15 mouse cellular contexts compared by ENCODE assay signal in genomic region chr11:53306965-53307364, GRCm38 (mm10). TPM values are rescaled to one million over a fixed set of nuclear protein-coding genes. Genes with fewer than 3 reads are reported as not detected.
DNase-seq lines count a peak whose midpoint lies in the region; ATAC-seq lines count a peak whose summit lies in the region.
"Had no signal": no experiment of that assay in that cellular context is flagged by ENCODE, and none has a peak within 500 bp of the region (broad histone marks: within the 10 kb centered on the region; RNA-seq: fewer than 3 reads in every experiment).

No protein-coding gene starts in this region.

- ATAC-seq in lung, embryonic 15.5 days (ENCODE audit: borderline replicate concordance, extremely low read depth, low FRiP score, low TSS enrichment) = no peak
- no peak for ATAC-seq in embryonic facial prominence, embryonic 15.5 days (ENCODE audit: insufficient number of reproducible peaks, low FRiP score, low TSS enrichment, low read depth)
- ATAC-seq in stomach, embryonic 15.5 days (ENCODE audit: insufficient read depth, low FRiP score, low read depth) = no peak
- ATAC-seq: forebrain, embryonic 14.5 days; midbrain, embryonic 16.5 days had no signal

- H3K4me3 ChIP-seq in heart, embryonic 10.5 days = no peak overlapping the region
- H3K4me3 ChIP-seq in lung, embryonic 15.5 days = no peak overlapping the region
- H3K4me3 ChIP-seq in embryonic facial prominence, embryonic 15.5 days (replicated peaks) = no peak overlapping the region
- H3K4me3 ChIP-seq in stomach, embryonic 15.5 days (replicated peaks) = no peak overlapping the region
- H3K4me3 ChIP-seq: hindbrain, embryonic 12.5 days; neural tube, embryonic 13.5 days had no signal

- H3K27ac ChIP-seq in heart, embryonic 10.5 days = no peak overlapping the region
- H3K27ac ChIP-seq in lung, embryonic 15.5 days = peak overlapping the region; percentile 86
- H3K27ac ChIP-seq in embryonic facial prominence, embryonic 15.5 days (replicated peaks) = 0 out of 2 replicates have a peak overlapping the region, but pooled peaks have one; percentile 60
- H3K27ac ChIP-seq in stomach, embryonic 15.5 days = peak overlapping the region; percentile 51; the same call in 1 of the 2 replicates
- H3K27ac ChIP-seq: hindbrain, embryonic 12.5 days; neural tube, embryonic 13.5 days had no signal

- no peak overlapping the region for H3K4me2 ChIP-seq in lung, embryonic 15.5 days
- H3K4me2 ChIP-seq in embryonic facial prominence, embryonic 15.5 days (replicated peaks) = no peak overlapping the region
- H3K4me2 ChIP-seq in stomach, embryonic 15.5 days = no peak overlapping the region
- H3K4me2 ChIP-seq: hindbrain, embryonic 12.5 days; neural tube, embryonic 13.5 days had no signal

- DNase-seq in heart, postnatal 10 days = peak; percentile 63 to 64
- no peak for DNase-seq in heart, embryonic 10.5 days (ENCODE audit: low spot score)
- DNase-seq in lung, adult 18-20 months = no peak
- DNase-seq in ovary, postnatal 36 days (ENCODE audit: low spot score) = no peak
- no peak for DNase-seq in retina, embryonic 14.5 days (ENCODE audit: low spot score)
- DNase-seq: cerebellum, adult 18-20 months; gastrocnemius, postnatal 25 days; right cerebral cortex, adult 18-20 months had no signal

- H3K9me3 ChIP-seq in heart, embryonic 10.5 days = no peaks in the 10 kb centered on the region
- H3K9me3 ChIP-seq in lung, embryonic 15.5 days = no peaks in the 10 kb centered on the region
- H3K9me3 ChIP-seq in embryonic facial prominence, embryonic 15.5 days (replicated peaks) = no peaks in the 10 kb centered on the region
- H3K9me3 ChIP-seq in stomach, embryonic 15.5 days = no peaks in the 10 kb centered on the region
- H3K9me3 ChIP-seq: hindbrain, embryonic 12.5 days; neural tube, embryonic 13.5 days had no signal

- H3K9ac ChIP-seq in lung, embryonic 15.5 days = no peak overlapping the region
- H3K9ac ChIP-seq in embryonic facial prominence, embryonic 15.5 days = no peak overlapping the region
- no peak overlapping the region for H3K9ac ChIP-seq in stomach, embryonic 15.5 days
- H3K9ac ChIP-seq: hindbrain, embryonic 12.5 days; neural tube, embryonic 13.5 days had no signal

- peaks cover 25% of the 10 kb centered on the region; the same call in 1 of the 2 replicates for H3K4me1 ChIP-seq in heart, embryonic 10.5 days
- peaks cover 21% of the 10 kb centered on the region for H3K4me1 ChIP-seq in lung, embryonic 15.5 days
- peaks cover 20% of the 10 kb centered on the region for H3K4me1 ChIP-seq in embryonic facial prominence, embryonic 15.5 days
- peaks cover 15% of the 10 kb centered on the region for H3K4me1 ChIP-seq in stomach, embryonic 15.5 days
- H3K4me1 ChIP-seq: neural tube, embryonic 13.5 days had no signal

- no peaks in the 10 kb centered on the region for H3K27me3 ChIP-seq in heart, embryonic 10.5 days (ENCODE audit: insufficient read depth, poor library complexity, severe bottlenecking)
- H3K27me3 ChIP-seq in lung, embryonic 15.5 days = no peaks in the 10 kb centered on the region
- no peaks in the 10 kb centered on the region for H3K27me3 ChIP-seq in embryonic facial prominence, embryonic 15.5 days
- no peaks in the 10 kb centered on the region for H3K27me3 ChIP-seq in stomach, embryonic 15.5 days (replicated peaks)
- H3K27me3 ChIP-seq: hindbrain, embryonic 12.5 days; neural tube, embryonic 13.5 days had no signal

- no peaks in the 10 kb centered on the region for H3K36me3 ChIP-seq in heart, embryonic 10.5 days
- no peaks in the 10 kb centered on the region for H3K36me3 ChIP-seq in lung, embryonic 15.5 days
- no peaks in the 10 kb centered on the region for H3K36me3 ChIP-seq in embryonic facial prominence, embryonic 15.5 days
- no peaks in the 10 kb centered on the region for H3K36me3 ChIP-seq in stomach, embryonic 15.5 days
- H3K36me3 ChIP-seq: hindbrain, embryonic 12.5 days; neural tube, embryonic 13.5 days had no signal

- intact Hi-C loops in heart, postnatal 10 days (cut with DNase I) = no loop called here

- whole genome bisulfite sequencing in heart, embryonic 10.5 days = 82% methylated on average over 2 of the region's 2 CpGs
- 28% methylated on average over 2 of the region's 2 CpGs for WGBS in lung, embryonic 15.5 days
- WGBS in embryonic facial prominence, embryonic 15.5 days = 42% methylated on average over 2 of the region's 2 CpGs
- WGBS in stomach, embryonic 15.5 days = 46% methylated on average over 2 of the region's 2 CpGs

RNA-seq across cellular contexts. Expression of gene Hspa4, which starts 6.7 kb away (rescaled TPM):
- 100 to 1,000 TPM; 128 to 136 TPM for total RNA-seq in heart, postnatal 10 days (2021)
- 98.3 and 109 TPM in 2 replicates for polyA plus RNA-seq in heart, embryonic 10.5 days (2016; fragmentation: Nextera tagmentation; extraction: Ambion mirVana)
- polyA plus RNA-seq in lung, embryonic 15.5 days (2015; fragmentation: Nextera tagmentation; extraction: Ambion mirVana) = 88.8 and 91.2 TPM in 2 replicates
- polyA plus RNA-seq in embryonic facial prominence, embryonic 15.5 days (2015; fragmentation: Nextera tagmentation; extraction: Ambion mirVana) = 63.9 and 71.9 TPM in 2 replicates
- 93.4 and 96.0 TPM in 2 replicates for polyA plus RNA-seq in stomach, embryonic 15.5 days (2015; fragmentation: Nextera tagmentation; extraction: Ambion mirVana)

RNA-seq across cellular contexts. Expression of gene Zcchc10, which starts 17.5 kb away (rescaled TPM):
- 1 to 10 TPM; 7.5 to 8.1 TPM for total RNA-seq in heart, postnatal 10 days (2021)
- 19.2 and 21.9 TPM in 2 replicates for polyA plus RNA-seq in heart, embryonic 10.5 days (2016; fragmentation: Nextera tagmentation; extraction: Ambion mirVana)
- polyA plus RNA-seq in lung, embryonic 15.5 days (2015; fragmentation: Nextera tagmentation; extraction: Ambion mirVana) = 17.6 and 21.7 TPM in 2 replicates
- 16.3 and 16.7 TPM in 2 replicates for polyA plus RNA-seq in embryonic facial prominence, embryonic 15.5 days (2015; fragmentation: Nextera tagmentation; extraction: Ambion mirVana)
- 17.4 and 18.1 TPM in 2 replicates for polyA plus RNA-seq in stomach, embryonic 15.5 days (2015; fragmentation: Nextera tagmentation; extraction: Ambion mirVana)

RNA-seq across cellular contexts. Expression of gene Aff4, which starts 43.7 kb away (rescaled TPM):
- 100 to 1,000 TPM; 127 to 129 TPM for total RNA-seq in heart, postnatal 10 days (2021)
- polyA plus RNA-seq in heart, embryonic 10.5 days (2016; fragmentation: Nextera tagmentation; extraction: Ambion mirVana) = 30.5 and 36.7 TPM in 2 replicates
- polyA plus RNA-seq in lung, embryonic 15.5 days (2015; fragmentation: Nextera tagmentation; extraction: Ambion mirVana) = 51.1 and 53.4 TPM in 2 replicates
- polyA plus RNA-seq in embryonic facial prominence, embryonic 15.5 days (2015; fragmentation: Nextera tagmentation; extraction: Ambion mirVana) = 43.1 and 50.3 TPM in 2 replicates
- polyA plus RNA-seq in stomach, embryonic 15.5 days (2015; fragmentation: Nextera tagmentation; extraction: Ambion mirVana) = 44.9 and 54.6 TPM in 2 replicates

Comparison
In these comparisons a context has a peak if more than half of its experiments do, and no peak if none do; other contexts are left out.
1. DNase-seq: peak in heart, postnatal 10 days (2 of 2); none in heart, embryonic 10.5 days (single experiment), lung, adult 18-20 months (0 of 2), ovary, postnatal 36 days (single experiment) and retina, embryonic 14.5 days (single experiment).